Mouse (Mus musculus) CD4-positive, CD25-positive, alpha-beta regulatory T cell (primary cell): ENCODE measurements around the gene Gm6904. TPM values are rescaled to one million over a fixed set of nuclear protein-coding genes. Genes with fewer than 3 reads are reported as not detected.

ENCODE experiments used
- polyA plus RNA-seq: library from polyadenylated mRNA; unstranded; fragments of 100-300 nt; shearing (Covaris generic); gene quantifications from one replicate; pipeline ENCODE4 v1.2.1, GENCODE M21; 2017

The Gm6904 gene
- polyA plus RNA-seq, result 9.8 TPM

GRCm38 (mm10) chr14:59260056-59260455, at the start of gene Gm6904:
TSS of gene Gm6904 (minus strand) at chr14:59260216.

GRCm38 (mm10) chr14:59297391-59297790, 37.4 kb upstream of the Gm6904 start, which contains the start of gene Phf11a:
TSS of gene Phf11a (minus strand) at chr14:59297522.

GRCm38 (mm10) chr14:59200711-59201603, 59.1 kb downstream of the Gm6904 start, which contains the start of gene Rcbtb1:
TSS of gene Rcbtb1 (plus strand) at chr14:59201209.

Other genes with a start within 250 kb of the Gm6904 start
- gene 1700129C05Rik, start 117.3 kb downstream of the Gm6904 start, polyA plus RNA-seq, result not detected
- not detected for gene Gm5142, start 81.5 kb downstream of the Gm6904 start, polyA plus RNA-seq
- gene Rcbtb1, start 59.0 kb downstream of the Gm6904 start, polyA plus RNA-seq, result 82.7 TPM
- gene Phf11a, start 37.3 kb upstream of the Gm6904 start, polyA plus RNA-seq, result 38.1 TPM
- gene Phf11b, start 81.1 kb upstream of the Gm6904 start, polyA plus RNA-seq, result 180 TPM
- gene Phf11d, start 105.3 kb upstream of the Gm6904 start, polyA plus RNA-seq, result 13.6 TPM
- 23.0 TPM for gene Phf11c, start 135.2 kb upstream of the Gm6904 start, polyA plus RNA-seq
- gene Setdb2, start 180.7 kb upstream of the Gm6904 start, polyA plus RNA-seq, result 25.8 TPM
- gene Cab39l, start 180.8 kb upstream of the Gm6904 start, polyA plus RNA-seq, result 57.8 TPM